Mouse (Mus musculus): Measurements from ENCODE around the gene Gpr141.
"Not testable (repeated sequence)": the region's sequence is repeated elsewhere in the genome, so short reads cannot be mapped to it uniquely, and the experiment has no call there.

Gene Gpr141

GRCm38 (mm10) chr13:19824071-19824470, at the start of gene Gpr141:
Gene Gpr141, minus strand, starts transcription at chr13:19824257.
- no peak for ATAC-seq (ENCODE audit: insufficient number of reproducible peaks, low FRiP score, low TSS enrichment)

- ATAC-seq (ENCODE audit: insufficient number of reproducible peaks, low FRiP score, low TSS enrichment), result no peak
Measured at GRCm38 (mm10) chr13:19864241-19864640, 40.2 kb upstream of the Gpr141 start.

- no peak for ATAC-seq (ENCODE audit: insufficient number of reproducible peaks, low FRiP score, low TSS enrichment)
Measured at GRCm38 (mm10) chr13:19854629-19855333, 30.7 kb upstream of the Gpr141 start.

GRCm38 (mm10) chr13:19854049-19854448, 30.0 kb upstream of the Gpr141 start:
- ATAC-seq (ENCODE audit: insufficient number of reproducible peaks, low FRiP score, low TSS enrichment), result no peak

- ATAC-seq (ENCODE audit: insufficient number of reproducible peaks, low FRiP score, low TSS enrichment), result no peak
Measured at GRCm38 (mm10) chr13:19843448-19843847, 19.4 kb upstream of the Gpr141 start.

GRCm38 (mm10) chr13:19842707-19843106, 18.6 kb upstream of the Gpr141 start:
- ATAC-seq (ENCODE audit: insufficient number of reproducible peaks, low FRiP score, low TSS enrichment), result no peak

DNA sequence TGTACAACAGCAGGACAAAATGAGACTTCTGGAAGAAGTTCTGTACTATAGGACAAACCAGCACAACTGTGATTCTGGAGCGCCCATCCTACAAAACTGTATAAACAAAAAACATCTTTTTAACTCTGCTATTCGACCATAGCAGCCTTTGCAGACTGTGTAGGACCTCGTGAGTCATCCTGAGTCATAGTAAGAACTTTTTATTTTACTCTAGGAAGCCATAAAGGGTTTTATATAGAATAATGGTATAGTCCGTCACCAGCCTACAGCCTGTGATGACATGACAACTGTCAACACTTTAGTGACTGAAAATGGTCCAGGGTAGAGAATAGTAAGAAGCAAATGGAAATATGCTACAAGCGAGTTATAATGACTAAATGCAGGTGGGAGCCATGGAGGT, 17.6 kb upstream of the Gpr141 start:
- no peak for ATAC-seq (ENCODE audit: insufficient number of reproducible peaks, low FRiP score, low TSS enrichment)

GRCm38 (mm10) chr13:19840206-19840605, 16.1 kb upstream of the Gpr141 start:
- ATAC-seq (ENCODE audit: insufficient number of reproducible peaks, low FRiP score, low TSS enrichment), result no peak

DNA sequence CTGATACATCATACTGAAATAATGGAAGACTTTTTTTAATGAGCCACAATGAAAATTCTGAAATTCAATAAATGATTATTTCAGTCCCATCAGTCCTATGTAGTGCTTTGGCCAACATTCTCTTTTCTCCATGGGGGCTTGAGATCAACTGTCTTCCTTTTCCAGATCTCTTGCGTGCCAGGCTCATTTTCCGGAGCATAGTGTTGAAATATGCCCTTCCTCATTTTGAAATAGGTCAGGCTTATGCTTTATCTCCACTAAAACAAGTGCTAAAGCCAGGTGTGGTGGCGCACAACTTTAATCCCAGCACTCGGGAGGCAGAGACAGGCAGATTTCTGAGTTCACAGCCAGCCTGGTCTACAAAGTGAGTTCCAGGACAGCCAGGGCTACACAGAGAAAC, 6.5 kb upstream of the Gpr141 start:
- no peak for ATAC-seq (ENCODE audit: insufficient number of reproducible peaks, low FRiP score, low TSS enrichment)

DNA sequence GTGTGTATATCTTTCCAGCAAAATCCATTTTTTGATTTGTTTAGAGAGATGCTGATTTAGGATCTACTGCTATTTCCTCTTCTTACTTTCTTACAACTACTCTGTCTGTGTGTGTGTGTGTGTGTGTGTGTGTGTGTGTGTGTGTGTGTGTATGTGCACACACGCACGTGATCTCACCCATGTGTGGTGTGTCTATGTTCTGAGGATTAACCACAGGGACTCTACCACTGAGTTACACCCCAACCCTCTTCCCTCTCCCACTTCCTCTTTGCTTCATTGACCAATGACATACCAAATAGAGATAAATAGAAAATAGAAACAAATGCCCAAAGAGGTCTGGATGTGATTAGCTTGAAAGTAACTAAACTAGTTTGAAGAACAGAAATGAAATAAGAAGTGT, 4.0 kb upstream of the Gpr141 start:
- no peak for ATAC-seq (ENCODE audit: insufficient number of reproducible peaks, low FRiP score, low TSS enrichment)

DNA sequence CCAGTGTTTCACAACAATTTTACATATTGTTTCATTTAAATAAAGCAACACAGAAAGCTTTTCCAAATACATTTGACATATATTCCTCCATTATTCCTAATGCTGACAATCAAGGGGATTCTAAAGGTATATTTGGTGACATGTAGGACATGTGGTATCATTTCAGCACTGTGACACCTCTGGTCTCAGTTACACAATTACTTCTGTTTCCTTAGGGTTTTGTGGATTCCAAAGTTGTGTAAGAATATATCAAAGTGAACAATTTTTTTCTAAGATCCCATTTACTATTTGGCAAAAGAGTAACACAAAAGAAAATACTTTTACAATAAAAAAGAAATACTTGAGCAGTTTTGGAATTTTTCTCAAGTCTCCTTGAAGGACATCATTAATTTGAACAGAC, 2.4 kb downstream of the Gpr141 start:
- no peak for ATAC-seq (ENCODE audit: insufficient number of reproducible peaks, low FRiP score, low TSS enrichment)

- ATAC-seq (ENCODE audit: insufficient number of reproducible peaks, low FRiP score, low TSS enrichment), result no peak
Measured at GRCm38 (mm10) chr13:19819926-19820325, 4.1 kb downstream of the Gpr141 start.

DNA sequence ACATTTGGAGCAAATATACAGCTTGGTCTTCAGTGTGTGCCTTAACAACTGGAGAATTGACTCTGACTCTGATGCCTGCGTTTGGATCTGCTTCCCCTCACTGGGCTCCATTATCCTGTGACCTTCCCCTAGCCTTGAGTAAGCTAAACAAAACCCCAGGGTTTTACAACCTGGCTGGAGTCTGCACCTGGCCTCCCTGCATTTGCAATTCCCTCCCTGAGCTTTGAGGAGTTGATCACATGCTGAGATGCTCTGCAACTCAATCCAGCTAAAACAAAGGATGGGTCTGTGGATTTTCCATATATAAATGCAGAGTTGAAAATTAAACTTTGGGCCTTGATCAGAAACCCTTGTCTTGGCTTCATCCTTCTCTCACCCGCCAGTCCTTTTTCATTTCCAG, 4.8 kb downstream of the Gpr141 start:
- ATAC-seq (ENCODE audit: insufficient number of reproducible peaks, low FRiP score, low TSS enrichment), result no peak

DNA sequence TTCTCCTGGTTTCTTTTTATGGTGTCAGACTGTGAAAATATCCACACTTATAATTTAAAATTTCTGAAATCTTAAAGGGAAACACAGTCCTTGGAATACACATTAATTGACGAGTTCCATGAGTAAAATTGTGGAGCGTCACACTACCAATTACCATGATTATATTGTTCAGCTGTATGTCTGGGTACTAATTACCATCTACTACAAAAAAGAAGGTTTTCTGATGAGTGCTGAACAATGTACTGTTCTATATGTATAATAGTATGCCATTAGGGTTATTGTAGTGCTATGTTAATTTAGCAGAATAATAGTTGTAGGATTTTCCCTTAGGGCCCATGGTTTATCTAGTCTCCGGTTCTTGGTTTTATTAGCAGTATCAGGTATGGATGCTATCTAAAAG, 29.1 kb downstream of the Gpr141 start:
- no peak for ATAC-seq (ENCODE audit: insufficient number of reproducible peaks, low FRiP score, low TSS enrichment)

- ATAC-seq (ENCODE audit: insufficient number of reproducible peaks, low FRiP score, low TSS enrichment), result no peak
Measured at GRCm38 (mm10) chr13:19794486-19794885, 29.6 kb downstream of the Gpr141 start.

DNA sequence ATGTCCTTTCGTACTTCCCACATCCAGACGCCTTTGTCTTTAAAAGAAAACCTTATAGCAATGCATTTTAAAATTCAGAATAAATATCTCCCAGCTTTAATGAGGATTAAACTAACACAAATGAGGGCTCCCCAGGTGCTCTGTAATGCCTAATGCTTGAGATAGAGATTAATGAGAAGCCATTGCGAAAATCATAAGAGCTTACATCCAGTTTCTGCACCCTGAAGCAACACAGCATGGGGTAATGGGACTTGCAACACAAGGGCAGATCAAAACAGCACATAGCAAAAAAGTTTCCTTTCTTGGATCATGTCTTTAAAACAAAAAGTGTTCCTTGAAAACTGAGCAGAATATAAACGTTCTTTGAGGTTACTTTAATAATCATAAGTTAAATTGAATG, 30.3 kb downstream of the Gpr141 start:
- ATAC-seq (ENCODE audit: insufficient number of reproducible peaks, low FRiP score, low TSS enrichment), result no peak

DNA sequence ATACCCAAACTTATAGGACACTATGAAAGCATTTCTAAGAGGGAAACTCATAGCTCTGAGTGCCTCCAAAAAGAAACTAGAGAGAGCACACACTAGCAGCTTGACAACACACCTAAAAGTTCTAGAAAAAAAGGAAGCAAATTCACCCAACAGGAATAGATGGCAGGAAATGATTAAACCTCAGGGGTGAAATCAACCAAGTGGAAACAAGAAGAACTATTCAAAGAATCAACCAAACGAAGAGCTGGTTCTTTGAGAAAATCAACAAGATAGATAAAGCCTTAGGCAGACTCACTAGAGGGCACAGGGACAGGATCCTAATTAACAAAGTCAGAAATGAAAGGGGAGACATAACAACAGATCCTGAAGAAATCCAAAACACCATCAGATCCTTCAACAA, 36.1 kb downstream of the Gpr141 start:
- not testable (repeated sequence) for ATAC-seq (ENCODE audit: insufficient number of reproducible peaks, low FRiP score, low TSS enrichment)

DNA sequence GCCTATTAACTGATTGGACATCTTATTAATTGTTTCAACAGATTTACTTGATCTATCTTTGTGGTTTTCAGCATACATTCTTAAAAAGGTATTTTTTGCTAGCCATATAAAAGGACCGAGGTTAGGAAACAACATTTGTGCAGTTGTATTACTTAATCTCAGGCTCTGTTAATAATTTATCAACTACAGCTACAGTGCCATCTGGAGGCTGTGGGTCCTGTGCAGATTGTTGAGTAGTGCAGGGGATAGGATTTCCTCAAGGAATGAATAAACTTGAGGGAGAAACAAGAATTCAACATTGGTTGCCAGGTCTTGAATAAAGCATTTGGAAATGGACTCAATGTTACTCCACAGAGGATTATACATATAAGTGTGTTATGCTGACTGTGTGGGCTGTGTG, 53.9 kb downstream of the Gpr141 start:
- ATAC-seq (ENCODE audit: insufficient number of reproducible peaks, low FRiP score, low TSS enrichment), result no peak

DNA sequence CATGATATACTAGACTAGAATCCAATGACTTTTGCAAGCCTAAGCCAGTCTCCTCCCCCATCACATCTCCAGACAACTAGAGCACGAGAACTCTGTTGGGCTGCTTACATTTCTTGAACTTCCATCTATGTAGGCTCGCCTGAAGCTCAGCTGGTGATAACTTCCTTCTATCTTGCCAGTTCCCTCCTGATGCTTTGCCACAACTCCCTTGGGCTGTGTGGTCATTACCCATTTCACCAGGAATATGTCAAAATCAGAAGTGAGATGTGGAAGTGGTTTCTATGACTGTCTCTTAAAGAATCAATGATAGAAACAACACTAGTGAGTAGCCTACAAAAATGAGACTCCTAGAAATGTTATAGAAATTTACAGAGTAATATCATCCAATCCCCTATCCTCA, 56.9 kb downstream of the Gpr141 start:
- ATAC-seq (ENCODE audit: insufficient number of reproducible peaks, low FRiP score, low TSS enrichment), result no peak

DNA sequence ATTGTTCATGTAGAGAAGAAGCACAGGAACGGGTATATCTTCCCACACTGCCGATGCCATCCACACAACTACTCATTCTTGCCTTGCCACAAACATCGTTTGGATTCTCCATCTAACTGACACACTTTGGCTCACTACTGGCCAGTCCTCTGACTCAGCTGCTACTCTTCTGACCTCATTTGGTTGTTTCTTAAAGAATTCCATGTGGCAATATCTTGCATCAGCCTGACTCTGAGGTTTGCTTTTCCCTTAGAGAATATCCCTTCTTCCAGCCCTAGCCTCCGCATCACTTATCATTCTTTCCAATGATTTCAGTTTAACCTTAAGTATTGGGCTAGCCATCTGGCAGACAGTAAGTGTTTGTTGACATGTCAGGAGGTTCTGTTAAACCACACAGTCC, 59.8 kb downstream of the Gpr141 start:
- ATAC-seq (ENCODE audit: insufficient number of reproducible peaks, low FRiP score, low TSS enrichment), result no peak

- ATAC-seq (ENCODE audit: insufficient number of reproducible peaks, low FRiP score, low TSS enrichment), result no peak
Measured at GRCm38 (mm10) chr13:19763211-19763610, 60.8 kb downstream of the Gpr141 start.

DNA sequence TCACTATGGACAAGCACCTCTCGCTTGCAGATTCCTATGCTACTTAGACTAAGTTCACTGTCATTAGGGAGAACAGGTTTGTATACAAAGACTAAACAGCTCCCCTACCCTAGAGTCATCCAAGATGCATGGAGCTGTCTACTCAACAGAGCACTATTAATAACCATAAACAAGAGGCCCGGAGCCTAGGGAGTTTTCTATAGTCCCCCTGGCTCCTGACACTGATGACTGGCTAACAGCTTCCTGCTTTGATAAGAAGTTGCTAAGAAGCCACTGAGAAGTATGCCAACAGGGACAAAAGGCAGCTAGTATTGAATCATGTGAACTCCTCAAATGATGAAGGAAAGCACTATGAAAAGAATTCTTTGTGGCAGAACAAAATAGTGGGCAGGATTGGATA, 78.3 kb downstream of the Gpr141 start:
- no peak for ATAC-seq (ENCODE audit: insufficient number of reproducible peaks, low FRiP score, low TSS enrichment)

- no peak for ATAC-seq (ENCODE audit: insufficient number of reproducible peaks, low FRiP score, low TSS enrichment)
Measured at GRCm38 (mm10) chr13:19744536-19744935, 79.5 kb downstream of the Gpr141 start.

All from cerebellum, adult (tissue).